Mouse (Mus musculus): ENCODE results near the gene Rsad1.
A peak's percentile ranks its signal among the peaks of the same experiment; 100 is the strongest.

Rsad1 gene

DNA sequence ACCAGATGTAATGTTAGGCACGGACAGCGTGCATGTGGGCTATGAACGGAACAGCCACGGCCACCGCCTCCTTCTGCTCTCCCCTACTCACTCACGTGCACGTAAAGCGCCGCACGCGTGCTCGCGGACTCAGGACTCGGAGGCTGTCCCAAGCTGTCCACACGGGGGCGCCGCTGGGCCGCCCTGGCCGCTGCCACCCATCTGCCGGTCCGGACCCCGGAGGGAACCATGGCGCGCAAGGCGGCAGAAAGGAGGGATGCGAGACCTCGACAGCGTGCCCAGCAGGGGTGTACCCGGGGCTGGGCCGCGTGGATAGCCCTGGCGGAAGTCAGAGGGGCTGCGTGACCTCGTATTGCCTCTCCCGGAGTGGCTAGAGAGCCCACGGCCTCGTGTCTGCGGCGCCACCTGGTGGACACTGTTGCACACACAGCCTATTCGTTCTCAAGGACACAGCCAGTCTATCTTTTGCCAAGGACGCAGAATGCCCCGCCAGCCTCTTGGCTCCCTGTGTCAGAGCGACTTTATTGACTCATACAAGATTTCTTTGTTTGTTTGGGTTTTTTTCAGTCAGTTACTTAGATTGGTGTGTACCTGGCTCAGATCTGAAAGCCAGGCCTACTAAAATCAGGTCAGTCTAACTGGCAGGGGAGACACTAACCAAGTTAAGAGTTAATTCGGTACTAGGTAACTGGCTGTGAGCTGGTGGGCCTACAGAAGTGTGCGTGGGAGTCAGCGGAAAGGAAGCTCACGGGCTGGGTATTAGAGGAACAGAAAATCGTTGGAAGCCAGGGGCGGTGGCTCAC is at the start of gene Rsad1:
TSS of gene Rsad1 (minus strand) at position 368 of the 803 bp plus-strand sequence.
- peak; percentile 81 for DNase-seq (ENCODE audit: low read depth, low spot score)

- DNase-seq (ENCODE audit: low read depth, low spot score), result no peak
Measured at GRCm38 (mm10) chr11:94598437-94599120, 49.5 kb upstream of the Rsad1 start.

- no peak for DNase-seq (ENCODE audit: low read depth, low spot score)
Measured at GRCm38 (mm10) chr11:94597319-94597718, 48.3 kb upstream of the Rsad1 start.

GRCm38 (mm10) chr11:94596311-94596852 is 47.3 kb upstream of the Rsad1 start:
- no peak for DNase-seq (ENCODE audit: low read depth, low spot score)

GRCm38 (mm10) chr11:94587511-94587910 is 38.5 kb upstream of the Rsad1 start:
- DNase-seq (ENCODE audit: low read depth, low spot score), result no peak

DNA sequence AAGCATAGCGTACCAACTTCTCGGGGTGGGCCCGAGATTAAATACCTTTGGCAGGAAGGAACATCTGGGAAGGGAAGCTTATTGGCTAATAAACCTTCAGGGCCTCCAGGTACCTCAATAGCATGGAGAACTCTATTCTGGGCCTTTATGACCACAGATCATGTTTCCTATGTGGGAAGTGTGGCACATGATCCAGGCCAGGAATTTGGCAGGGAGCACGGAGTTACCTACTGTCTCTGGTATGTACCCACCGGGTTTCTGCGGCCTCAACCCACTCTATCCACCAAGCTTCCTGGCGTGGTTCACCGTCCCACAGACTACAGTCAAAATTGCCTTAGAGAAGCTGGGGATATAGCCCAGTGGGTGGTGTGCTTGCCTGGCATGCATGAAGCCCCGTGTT is 36.0 kb upstream of the Rsad1 start:
- no peak for DNase-seq (ENCODE audit: low read depth, low spot score)

- no peak for DNase-seq (ENCODE audit: low read depth, low spot score)
Measured at GRCm38 (mm10) chr11:94580111-94580740, 31.2 kb upstream of the Rsad1 start.

DNA sequence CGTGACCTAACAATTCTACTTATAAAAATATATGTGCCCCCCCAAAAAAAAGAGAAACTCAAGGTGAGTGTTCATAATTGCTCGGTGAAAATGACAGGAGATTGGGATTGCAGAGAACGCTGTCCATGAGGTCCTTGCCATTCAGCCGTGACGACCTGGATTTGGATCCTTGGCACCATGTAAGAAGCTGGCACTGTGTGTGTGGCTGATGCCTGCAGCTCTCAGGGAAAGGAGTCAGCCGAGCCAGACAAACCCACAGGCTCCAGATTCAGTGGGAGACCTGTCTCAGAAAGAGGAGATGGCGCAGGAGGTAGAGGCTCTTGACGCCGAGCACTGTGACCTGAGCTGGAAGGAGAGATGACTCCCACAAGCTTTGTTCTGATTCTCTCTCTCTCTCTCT is 27.3 kb upstream of the Rsad1 start:
- DNase-seq (ENCODE audit: low read depth, low spot score), result no peak

- no peak for DNase-seq (ENCODE audit: low read depth, low spot score)
Measured at GRCm38 (mm10) chr11:94575036-94575435, 26.0 kb upstream of the Rsad1 start.

DNA sequence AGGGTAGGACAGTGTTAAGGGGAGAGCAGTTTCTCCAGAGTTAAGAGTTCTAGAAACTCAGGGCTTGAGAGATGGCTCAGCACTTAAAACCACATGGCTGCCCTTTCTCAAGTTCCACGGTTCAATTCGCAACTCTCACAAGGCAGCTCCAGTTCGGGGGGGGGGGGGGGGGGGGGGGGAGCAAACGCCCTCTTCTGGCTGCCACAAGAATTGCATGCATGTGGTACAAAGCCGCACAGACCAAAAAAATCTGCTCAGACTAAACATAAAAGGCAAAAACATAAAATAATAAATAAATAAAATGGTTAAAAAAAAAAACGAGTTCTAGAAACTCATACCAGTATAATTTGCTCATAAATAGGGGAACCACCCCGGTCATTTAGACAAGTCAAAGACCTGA is 25.5 kb upstream of the Rsad1 start:
- no peak for DNase-seq (ENCODE audit: low read depth, low spot score)

DNA sequence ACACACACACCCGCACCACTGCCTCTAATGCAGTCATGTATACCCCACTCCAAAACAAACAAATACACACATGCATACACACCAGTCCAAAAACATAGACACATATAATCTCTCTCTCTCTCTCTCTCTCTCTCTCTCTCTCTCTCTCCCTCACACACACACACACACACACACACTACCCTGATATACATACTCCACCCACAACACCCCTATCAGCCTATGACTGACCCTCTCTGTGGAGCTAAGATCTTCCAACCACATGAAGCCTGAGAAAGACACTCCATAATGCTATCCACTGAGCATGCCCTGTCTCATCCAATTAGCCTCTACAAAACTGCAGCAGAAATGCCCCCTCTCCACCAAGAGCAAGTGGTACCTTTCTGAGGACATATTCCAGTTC is 22.8 kb upstream of the Rsad1 start:
- no peak for DNase-seq (ENCODE audit: low read depth, low spot score)

- DNase-seq (ENCODE audit: low read depth, low spot score), result no peak
Measured at GRCm38 (mm10) chr11:94570612-94571011, 21.6 kb upstream of the Rsad1 start.

DNA sequence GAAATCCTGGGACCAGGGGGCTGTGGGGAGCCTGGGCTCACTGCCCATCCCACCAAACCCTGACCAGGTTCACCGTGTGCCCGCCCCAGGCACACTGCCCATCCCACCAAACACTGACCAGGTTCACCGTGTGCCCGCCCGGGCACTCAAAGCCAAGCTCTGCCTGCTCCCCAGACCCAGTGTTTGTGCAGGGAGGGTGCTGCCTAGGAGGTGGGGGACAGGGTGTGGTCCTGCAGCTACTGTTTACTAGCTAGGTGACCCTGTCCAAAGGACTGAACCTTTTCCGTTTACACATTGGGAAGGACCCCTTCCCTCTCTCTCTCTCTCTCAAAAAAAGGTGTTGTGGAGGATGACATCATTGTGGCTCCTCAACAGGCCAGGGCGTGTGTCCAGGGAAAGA is 18.3 kb upstream of the Rsad1 start:
- DNase-seq (ENCODE audit: low read depth, low spot score), result no peak

DNA sequence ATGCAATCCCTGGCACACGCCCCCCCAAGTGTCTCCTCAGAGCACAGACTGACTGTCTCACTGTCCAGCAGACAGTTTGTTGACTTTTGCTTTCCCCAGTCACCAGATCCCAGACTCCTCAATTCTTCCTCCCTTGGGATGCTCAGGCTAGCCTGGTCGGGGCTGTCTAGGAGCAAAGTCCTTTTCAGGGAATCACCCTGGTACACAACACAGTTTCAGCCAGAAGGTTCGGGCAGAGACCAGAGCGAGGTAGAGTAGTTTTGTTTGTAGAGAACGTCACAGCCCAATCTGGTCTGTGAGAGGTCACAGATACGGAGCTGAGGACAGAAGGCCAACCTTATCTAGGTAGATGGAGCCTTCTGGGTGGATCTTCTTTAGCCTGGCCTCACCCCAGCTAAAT is 17.5 kb upstream of the Rsad1 start:
- no peak for DNase-seq (ENCODE audit: low read depth, low spot score)

GRCm38 (mm10) chr11:94565151-94565479 is 16.1 kb upstream of the Rsad1 start:
- no peak for DNase-seq (ENCODE audit: low read depth, low spot score)

DNA sequence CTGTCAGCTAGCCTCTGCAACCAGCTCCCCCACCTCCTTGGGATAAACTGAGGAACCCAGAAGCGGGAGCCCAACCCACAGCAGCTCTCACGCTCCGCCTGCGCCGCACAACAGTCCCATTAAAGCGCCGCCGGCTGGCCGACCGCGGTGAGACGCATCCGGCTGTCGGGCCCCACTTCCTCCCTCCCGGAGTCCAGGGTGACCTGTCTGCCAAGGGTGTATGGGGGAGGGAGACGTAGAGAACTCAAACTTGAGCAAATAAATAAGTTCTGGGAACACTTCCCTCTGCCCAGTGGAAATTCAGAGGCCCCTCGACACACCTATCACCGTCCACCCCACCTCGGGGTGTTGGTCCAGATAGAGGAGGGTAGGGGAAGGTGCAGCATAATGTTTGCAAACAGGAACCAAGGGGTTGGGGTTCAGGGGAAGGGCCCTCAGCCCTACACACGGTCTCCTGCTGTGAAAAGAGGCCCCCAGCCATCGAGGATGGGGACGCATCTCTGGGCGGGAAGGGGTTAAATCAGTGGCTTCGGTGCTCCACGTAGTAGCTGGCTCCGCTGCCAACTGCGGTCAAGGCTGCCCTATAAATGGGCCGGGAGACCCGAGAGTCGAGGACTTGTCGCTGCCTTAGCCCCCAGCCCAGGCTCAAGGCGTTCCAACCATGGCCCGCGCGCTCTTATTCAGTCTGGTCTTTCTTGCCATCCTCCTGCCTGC is 15.5 kb upstream of the Rsad1 start, which contains the start of gene Chad:
TSS of gene Chad (plus strand) at position 611 of the 714 bp plus-strand sequence.
- DNase-seq (ENCODE audit: low read depth, low spot score), result no peak

DNA sequence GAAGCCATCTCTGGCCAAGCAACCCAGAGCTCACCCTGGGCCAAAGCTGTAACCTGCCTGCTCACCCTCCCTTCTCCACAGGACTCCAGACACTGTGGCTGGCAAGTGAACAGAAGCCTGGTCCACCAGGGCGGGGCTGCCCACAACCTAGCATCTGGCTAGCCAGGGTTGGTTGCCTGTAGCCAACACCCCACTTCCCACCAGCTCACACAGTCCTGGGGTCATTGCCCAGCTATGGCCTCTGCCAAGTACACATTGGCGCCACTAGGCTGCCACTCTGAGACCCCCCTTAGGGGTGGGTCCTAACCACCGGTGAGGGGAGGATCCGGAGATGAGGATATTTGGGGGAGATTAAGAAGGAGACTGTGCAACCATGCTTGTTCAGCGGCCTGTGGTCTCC is 14.8 kb upstream of the Rsad1 start:
- no peak for DNase-seq (ENCODE audit: low read depth, low spot score)

DNA sequence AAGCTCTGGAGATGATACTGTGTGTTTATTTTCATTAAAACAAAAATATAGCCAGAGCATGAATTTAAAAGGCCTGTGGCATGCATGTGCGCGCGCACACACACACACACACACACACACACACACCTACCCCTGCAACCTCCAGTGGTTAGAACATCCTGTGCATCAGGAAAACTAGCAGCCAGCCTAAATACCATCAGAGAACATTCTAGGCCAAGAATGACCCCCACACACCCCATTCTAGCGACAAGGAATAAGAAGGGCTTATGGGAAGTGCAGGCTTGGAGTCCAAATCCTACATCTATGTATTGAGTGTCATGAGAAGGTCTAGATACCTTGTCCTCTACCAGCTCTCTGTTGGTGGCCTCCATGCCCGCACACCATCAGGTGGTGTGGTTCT is 14.3 kb upstream of the Rsad1 start:
- no peak for DNase-seq (ENCODE audit: low read depth, low spot score)

DNA sequence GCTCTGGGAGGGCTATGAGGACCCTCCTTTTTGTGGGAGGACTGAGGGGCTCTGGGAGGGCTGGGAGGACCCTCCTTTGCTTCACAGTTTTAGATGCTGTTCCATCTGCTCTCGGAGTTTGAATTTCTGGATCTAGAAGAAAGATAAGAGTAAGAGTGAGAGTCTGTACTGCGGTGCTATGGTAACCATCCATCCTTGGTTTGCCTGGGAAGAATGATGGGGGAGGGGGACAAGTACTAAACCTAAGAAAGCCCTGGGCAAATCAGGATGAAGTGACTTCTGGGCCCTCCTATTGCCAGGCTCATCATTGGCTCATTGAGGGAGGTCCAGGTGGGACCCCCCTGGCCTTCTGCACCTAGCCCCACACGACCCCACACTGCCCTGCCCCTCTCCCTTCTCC is 9.2 kb upstream of the Rsad1 start:
- no peak for DNase-seq (ENCODE audit: low read depth, low spot score)

DNA sequence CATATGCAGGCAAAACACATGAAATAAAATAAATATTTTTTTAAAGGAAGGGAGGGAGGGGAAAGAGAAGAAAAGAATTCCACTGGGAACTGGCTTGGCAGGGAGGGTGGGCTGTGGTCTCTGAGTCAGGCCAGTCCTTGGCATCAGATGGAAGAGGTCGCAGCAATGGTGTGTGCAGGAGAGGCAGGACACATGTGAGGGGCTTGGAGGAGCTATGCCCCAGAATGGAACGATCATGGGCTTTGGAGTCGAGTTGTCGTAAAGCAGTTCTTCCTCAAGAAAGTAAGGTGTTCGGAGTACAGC is 1.3 kb upstream of the Rsad1 start:
- no peak for DNase-seq (ENCODE audit: low read depth, low spot score)

- no peak for DNase-seq (ENCODE audit: low read depth, low spot score)
Measured at GRCm38 (mm10) chr11:94549691-94550441, 811 bp upstream of the Rsad1 start.
